Mouse (Mus musculus) lung, adult 2 months (tissue): ENCODE data around the gene Sdhaf4. TPM values are rescaled to one million over a fixed set of nuclear protein-coding genes. Genes with fewer than 3 reads are reported as not detected.
"Not testable (repeated sequence)": the region's sequence is repeated elsewhere in the genome, so short reads cannot be mapped to it uniquely, and the experiment has no call there.

Experiments used
- DNase-seq: peaks from one replicate; pipeline ENCODE4 v3.0.0; 2022
- H3K4me1 ChIP-seq: fragments of 200-500 bp; 2 replicates; pipeline ENCODE4 v1.6.1; 2011; ENCODE audit warnings: low read length; ENCODE audit not compliant: control insufficient read depth, insufficient read depth
- H3K4me3 ChIP-seq: fragments of 200-500 bp; replicated peaks from 2 replicates; pipeline ENCODE3; 2011; ENCODE audit warnings: low read depth, mild to moderate bottlenecking, control low read depth, low read length; ENCODE audit errors: extremely low read depth
- CTCF ChIP-seq: fragments of 200-500 bp; IDR thresholded peaks from 2 replicates; pipeline ENCODE4 v1.5.1; 2011; ENCODE audit warnings: mild to moderate bottlenecking, low read length, control low read depth; ENCODE audit not compliant: insufficient read depth
- POLR2A ChIP-seq: fragments of 200-500 bp; IDR thresholded peaks from 2 replicates; pipeline ENCODE4 v1.6.1; 2011; ENCODE audit warnings: low read depth, mild to moderate bottlenecking, control low read depth, low read length, borderline replicate concordance; ENCODE audit errors: extremely low read depth
- WGBS: fragments of 180-500 bp; shearing (Covaris S2); methylation state at CpG from one replicate; pipeline ENCODE4 v1.1.7; 2018; 5-methylcytosine and 5-hydroxymethylcytosine counted together
- polyA plus RNA-seq: library from polyadenylated mRNA; depleted of rRNA; stranded (reverse); fragments of >200 nt; gene quantifications from 2 replicates; pipeline ENCODE4 v1.2.3, GENCODE M21; 2012

Gene Sdhaf4
- polyA plus RNA-seq, 1 experiment: 9.0 TPM

DNA sequence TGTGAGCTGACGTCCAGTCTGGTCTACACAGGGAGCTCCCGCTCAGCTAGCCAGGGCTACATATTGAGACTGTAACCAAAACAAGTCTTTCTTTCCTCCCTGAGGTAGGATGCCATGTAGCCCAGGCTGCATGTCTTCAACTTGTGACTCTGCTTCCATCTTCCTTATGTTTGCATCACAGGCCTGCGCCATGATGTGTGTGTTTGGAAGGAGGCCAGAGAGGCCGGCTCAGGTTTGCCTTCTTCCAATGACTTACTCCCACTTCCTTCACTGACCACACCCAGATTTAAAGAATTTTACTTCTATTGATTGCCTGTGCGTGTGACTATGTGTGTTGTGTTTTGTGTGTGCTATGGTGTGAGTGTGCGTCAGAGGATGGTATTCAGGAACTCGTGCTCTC lies 6.6 kb downstream of the Sdhaf4 start:
- 94% methylated on average over 7 of the region's 7 CpGs for WGBS
- DNase-seq: no peak
- TF ChIP-seq CTCF (no peak), POLR2A (no peak)
- Histone ChIP-seq H3K4me3 (no peak overlapping the region), H3K4me1 (no peaks in the 10 kb centered on the region)

DNA sequence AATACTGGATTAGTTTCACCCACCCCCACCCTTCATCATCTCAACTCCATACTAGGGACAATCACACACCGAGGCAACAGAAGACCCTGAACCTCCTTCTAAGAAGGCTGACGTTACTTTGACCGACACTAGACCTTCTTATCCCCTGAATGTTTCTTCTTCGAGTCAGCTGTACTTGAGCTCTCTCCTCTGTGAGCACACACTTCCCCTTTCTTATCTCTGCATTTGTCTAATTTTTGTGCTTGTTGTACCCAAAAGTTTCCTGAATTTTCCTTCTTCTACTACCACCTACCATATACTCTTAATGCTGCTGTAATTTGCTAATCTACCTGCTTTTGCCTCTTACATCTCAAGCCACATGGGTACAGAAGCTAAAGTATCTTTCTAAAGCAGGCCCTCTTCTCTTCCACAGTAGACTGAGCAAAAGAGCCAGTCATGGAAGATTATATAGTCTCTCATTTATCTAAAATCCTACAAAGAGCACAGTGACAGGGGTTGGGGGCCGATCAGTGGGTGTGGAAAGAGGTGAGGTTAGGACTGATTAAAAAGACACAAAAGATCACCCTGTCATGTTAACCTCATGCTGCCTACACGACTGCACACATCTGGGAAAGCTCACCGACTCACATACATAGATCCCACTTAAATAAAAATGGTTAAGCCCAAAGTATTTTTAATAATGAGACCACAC lies 7.2 kb downstream of the Sdhaf4 start:
- TF ChIP-seq POLR2A (no peak), CTCF (no peak)
- WGBS: 92% methylated on average over 7 of the region's 7 CpGs
- no peak for DNase-seq
- no peaks in the 10 kb centered on the region for H3K4me1 ChIP-seq
- H3K4me3 ChIP-seq: no peak overlapping the region

DNA sequence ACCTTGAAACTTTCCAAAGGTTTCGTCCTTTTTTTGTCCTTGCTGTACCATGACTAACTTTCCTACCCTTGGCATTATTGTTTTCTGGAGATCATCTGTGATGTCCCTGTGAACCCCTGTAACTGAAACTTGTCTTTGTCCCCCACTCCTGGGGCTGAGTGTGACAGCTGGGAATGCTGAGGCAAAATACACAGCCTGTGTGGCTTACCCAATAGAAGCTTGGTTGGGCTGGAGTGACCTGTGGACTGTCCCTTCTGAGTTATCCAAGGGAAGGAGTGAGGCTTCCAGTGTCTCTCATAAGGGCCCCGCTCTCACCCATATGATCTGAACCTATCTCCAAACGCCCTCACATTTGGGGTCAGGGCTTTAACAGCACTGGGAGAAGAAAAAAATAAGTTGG lies 8.0 kb downstream of the Sdhaf4 start:
- Histone ChIP-seq H3K4me3 (no peak overlapping the region), H3K4me1 (no peaks in the 10 kb centered on the region)
- TF ChIP-seq POLR2A (no peak), CTCF (no peak)
- 89% methylated on average over 3 of the region's 3 CpGs for WGBS
- no peak for DNase-seq

DNA sequence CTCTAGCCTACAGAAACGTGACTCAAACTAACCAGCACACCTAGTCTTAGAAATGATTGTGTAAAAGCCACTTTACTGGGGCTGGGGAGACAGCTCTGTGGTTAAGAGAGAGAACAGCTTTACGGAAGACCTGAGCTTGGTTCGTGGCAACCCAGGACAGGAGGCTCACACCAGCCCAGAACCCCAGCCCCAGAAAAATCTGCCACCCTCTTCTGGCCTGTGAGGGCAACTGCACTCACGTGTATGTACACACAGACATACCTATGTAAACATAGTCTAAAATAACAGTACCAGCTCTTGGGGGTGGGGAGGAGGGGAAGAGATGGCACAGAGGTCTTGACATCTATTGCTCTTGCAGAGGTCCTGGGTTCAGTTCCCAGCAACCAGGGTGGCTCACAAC lies 10.0 kb downstream of the Sdhaf4 start:
- Histone ChIP-seq H3K4me1 (no peaks in the 10 kb centered on the region), H3K4me3 (no peak overlapping the region)
- DNase-seq: no peak
- 91% methylated on average over 4 of the region's 4 CpGs for WGBS
- no peak for TF ChIP-seq CTCF
- no peak for TF ChIP-seq POLR2A

DNA sequence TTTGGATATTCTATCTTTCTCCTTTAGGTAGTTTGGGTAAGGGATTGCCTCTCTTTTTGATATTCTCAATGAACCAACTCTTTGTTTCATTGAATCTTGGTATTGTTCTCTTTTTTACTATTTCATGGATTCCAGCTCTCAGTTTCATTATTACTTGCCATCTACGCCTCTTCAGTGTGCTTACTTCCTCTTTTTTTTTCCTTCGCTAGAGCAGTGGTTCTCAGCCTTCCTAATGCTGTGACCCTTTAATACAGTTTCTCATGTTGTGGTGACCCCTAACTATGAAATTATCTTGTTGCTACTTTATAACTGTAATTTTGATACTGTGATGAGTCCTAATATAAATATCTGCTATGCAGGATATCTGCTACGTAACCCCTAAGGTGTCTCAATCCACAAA lies 22.3 kb downstream of the Sdhaf4 start:
- no peak for TF ChIP-seq POLR2A
- no peak for TF ChIP-seq CTCF
- DNase-seq: no peak
- no peak overlapping the region for H3K4me3 ChIP-seq
- WGBS: 82% methylated on average over 3 of the region's 3 CpGs
- no peaks in the 10 kb centered on the region for H3K4me1 ChIP-seq

DNA sequence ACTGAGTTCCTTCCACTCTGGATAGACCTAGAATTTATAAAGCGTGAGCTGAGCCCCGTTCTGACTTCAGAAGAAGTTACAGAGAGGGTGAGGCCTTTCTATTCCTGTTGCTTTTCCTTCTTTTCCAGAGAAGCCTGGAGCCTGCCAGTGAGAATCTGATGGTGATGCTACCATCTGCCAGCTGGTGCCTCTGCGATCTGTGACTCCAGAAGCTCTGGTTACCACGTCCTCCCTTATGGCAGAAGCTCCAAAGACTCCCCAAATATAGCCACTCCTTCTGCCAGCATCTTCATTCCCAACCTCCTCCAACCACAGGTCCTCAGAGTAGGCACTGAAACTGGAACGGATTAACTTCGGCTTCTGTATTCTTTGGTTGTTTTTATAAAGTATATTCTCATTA lies 27.2 kb downstream of the Sdhaf4 start:
- Histone ChIP-seq H3K4me1 (no peaks in the 10 kb centered on the region), H3K4me3 (no peak overlapping the region)
- no peak for DNase-seq
- WGBS: 83% methylated on average over 6 of the region's 6 CpGs
- TF ChIP-seq CTCF: no peak

DNA sequence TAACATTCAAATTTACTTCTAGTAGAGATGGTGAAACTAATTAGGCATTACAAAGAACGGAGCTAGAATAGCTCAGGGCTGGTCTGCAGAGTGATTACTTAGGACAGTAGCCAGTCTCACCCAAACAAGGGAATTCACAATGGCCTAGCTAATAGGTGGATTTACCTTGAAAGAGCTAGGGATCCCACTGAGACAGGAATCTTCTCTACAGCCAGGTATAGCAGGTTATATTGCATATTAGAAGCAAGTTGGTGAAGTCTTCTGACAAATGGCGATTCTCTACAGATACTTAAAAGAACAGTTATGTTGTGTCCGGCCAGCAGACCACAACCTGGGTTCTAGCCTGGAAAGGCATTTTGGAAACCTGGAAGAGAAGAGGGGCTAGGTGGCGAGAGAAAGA lies 34.3 kb downstream of the Sdhaf4 start:
- 75% methylated on average over 4 of the region's 4 CpGs for WGBS
- H3K4me3 ChIP-seq, DNase-seq, H3K4me1 ChIP-seq: not testable (repeated sequence)

DNA sequence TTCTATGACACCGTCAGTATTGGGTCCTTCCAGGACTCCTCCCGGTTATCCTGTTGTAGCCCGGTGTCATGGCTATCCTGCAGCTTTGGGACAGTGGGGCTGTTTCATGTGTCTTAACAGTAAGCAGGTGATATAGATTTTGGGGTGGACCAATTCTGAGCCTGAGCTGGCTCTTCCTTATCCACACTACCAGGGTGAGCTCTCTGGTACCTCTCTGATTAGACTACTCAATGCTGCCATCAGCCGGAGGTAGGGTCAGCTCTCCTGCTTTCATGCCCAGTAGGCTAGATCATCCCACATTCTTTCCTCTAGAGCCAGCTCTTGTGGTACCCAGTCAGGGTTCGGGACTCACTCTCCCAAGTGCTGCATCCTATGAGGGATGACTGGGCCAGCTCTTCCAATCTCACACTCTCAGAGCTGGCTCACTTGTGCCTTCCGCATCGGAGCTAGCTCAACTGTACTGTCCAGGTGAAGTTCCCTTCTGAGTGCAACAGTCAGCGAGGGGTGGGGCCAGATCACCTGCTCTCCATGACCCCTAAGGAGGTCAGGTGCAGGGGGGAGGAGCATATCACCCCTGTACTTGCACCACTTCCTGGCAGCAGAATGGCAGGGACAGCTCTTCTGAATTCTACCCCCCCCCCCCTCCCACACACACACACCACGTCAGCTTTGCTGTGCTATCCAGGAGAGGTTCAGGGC lies 37.3 kb downstream of the Sdhaf4 start:
- no peak overlapping the region for H3K4me3 ChIP-seq
- no peaks in the 10 kb centered on the region for H3K4me1 ChIP-seq
- 81% methylated on average over 9 of the region's 9 CpGs for WGBS
- TF ChIP-seq CTCF (no peak), POLR2A (no peak)
- no peak for DNase-seq

DNA sequence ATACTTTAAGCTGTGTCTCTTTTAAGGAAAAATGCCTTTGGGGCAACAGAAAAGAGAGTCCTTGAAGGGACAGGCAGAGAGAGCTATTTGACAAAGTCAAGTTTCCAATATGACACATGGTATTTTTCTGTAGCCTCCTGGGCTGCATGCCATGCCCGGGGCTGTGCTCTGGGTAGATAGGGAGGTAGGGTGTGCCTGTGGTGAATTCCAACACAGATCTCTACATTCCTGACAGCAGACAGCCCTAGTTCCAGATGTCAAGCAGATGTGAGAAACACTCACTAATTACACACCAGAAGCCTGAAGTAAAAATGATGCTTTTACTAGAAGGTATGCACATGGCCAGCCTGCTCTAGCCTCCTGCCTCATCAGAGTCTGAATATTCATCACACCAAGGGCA lies 39.2 kb downstream of the Sdhaf4 start:
- H3K4me1 ChIP-seq: no peaks in the 10 kb centered on the region; the same call in 1 of the 2 replicates
- no peak overlapping the region for H3K4me3 ChIP-seq
- no peak for TF ChIP-seq CTCF
- TF ChIP-seq POLR2A: no peak
- DNase-seq: no peak
- WGBS: 44% methylated on average over 1 of the region's 1 CpGs

DNA sequence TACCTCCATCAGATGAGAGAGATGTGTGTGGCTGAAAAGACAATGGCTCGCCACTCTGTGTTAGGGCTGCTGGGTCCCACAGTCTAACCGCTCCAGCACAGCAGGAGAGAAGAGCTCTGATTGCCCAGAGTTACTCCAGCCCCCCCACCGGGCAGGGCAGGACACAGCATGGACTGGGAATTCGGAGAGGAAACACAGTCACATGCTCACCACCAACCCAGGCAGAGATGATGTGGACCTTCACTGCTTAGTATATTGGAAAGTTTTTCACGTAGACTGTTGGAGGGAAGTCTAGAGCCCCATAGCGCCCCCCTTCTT lies 46.1 kb downstream of the Sdhaf4 start:
- no peak overlapping the region for H3K4me3 ChIP-seq
- H3K4me1 ChIP-seq: no peaks in the 10 kb centered on the region; the same call in 1 of the 2 replicates
- no peak for DNase-seq
- whole genome bisulfite sequencing: 38% methylated on average over 6 of the region's 6 CpGs
- TF ChIP-seq CTCF: no peak
- TF ChIP-seq POLR2A: no peak
